Mouse (Mus musculus): ENCODE measurements around the gene Oosp2. TPM values are rescaled to one million over a fixed set of nuclear protein-coding genes. Genes with fewer than 3 reads are reported as not detected.

Gene Oosp2
- polyA plus RNA-seq, 2 experiments: 0.17 to 0.77 TPM

DNA sequence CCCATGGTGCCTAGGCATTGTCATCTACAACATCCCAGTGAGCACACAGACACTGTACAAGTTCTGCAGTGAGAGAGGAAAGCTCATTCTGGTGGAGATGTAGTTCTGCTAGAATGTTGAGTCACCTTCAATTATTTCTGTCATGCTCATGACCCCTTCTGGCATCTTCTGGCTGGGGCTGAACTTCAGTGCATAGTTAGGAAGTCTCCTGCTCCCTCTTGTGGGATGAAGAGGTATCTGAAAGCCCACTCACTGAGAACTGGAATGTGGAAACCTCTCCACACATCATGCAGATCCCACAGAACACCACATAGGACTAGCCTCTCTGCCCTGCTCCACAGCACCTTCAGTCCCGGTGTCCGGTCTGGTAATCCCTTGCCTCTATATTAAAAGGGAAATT is 58.3 kb downstream of the Oosp2 start:
- no peaks in the 10 kb centered on the region for H3K9me3 ChIP-seq (ENCODE audit: control insufficient read depth, low read length)
- H3K27ac ChIP-seq: no peak overlapping the region
- H3K36me3 ChIP-seq (replicated peaks; ENCODE audit: control insufficient read depth, insufficient read depth, low read depth): no peaks in the 10 kb centered on the region
- no peak for ATAC-seq (ENCODE audit: insufficient read depth)
- 0 out of 4 replicates have a peak, but pooled peaks cover 0 to 1% of the 10 kb centered on the region in 2 experiments for H3K4me1 ChIP-seq (replicated peaks; ENCODE audit: control insufficient read depth in 2 of 2, insufficient read depth in 2 of 2, low read length in 1 of 2)
- no peak for DNase-seq (ENCODE audit: low read depth in 3 of 3, low spot score in 3 of 3)
- H3K4me3 ChIP-seq (ENCODE audit: insufficient read depth in 1 of 2, low read depth in 2 of 2, low read length in 2 of 2): no peak overlapping the region
- no peak overlapping the region for H3K9ac ChIP-seq (replicated peaks)
- WGBS (ENCODE audit: insufficient replicate concordance): 66% methylated on average over 2 of the region's 2 CpGs
- peak; percentile 58 for TF ChIP-seq CTCF (IDR thresholded peaks at IDR 0.05; ENCODE audit: low read depth)
- no peak for TF ChIP-seq EP300 (IDR thresholded peaks at IDR 0.05; ENCODE audit: low read depth)
- no peak overlapping the region for H3K4me2 ChIP-seq (ENCODE audit: low read depth)
- H3K27me3 ChIP-seq (ENCODE audit: control insufficient read depth, insufficient read depth, low read length): no peaks in the 10 kb centered on the region

- H3K9ac ChIP-seq (replicated peaks): no peak overlapping the region
- DNase-seq (ENCODE audit: low read depth in 3 of 3, low spot score in 3 of 3) (no peak), ATAC-seq (ENCODE audit: insufficient read depth) (no peak)
- TF ChIP-seq EP300 (IDR thresholded peaks at IDR 0.05; ENCODE audit: low read depth) (no peak), CTCF (IDR thresholded peaks at IDR 0.05; ENCODE audit: low read depth) (no peak)
- H3K27ac ChIP-seq: no peak overlapping the region
- H3K36me3 ChIP-seq (replicated peaks; ENCODE audit: control insufficient read depth, insufficient read depth, low read depth): no peaks in the 10 kb centered on the region
- H3K4me3 ChIP-seq (ENCODE audit: insufficient read depth in 1 of 2, low read depth in 2 of 2, low read length in 2 of 2): no peak overlapping the region
- H3K9me3 ChIP-seq (ENCODE audit: control insufficient read depth, low read length): no peaks in the 10 kb centered on the region
- 76% methylated on average over 3 of the region's 3 CpGs for WGBS (ENCODE audit: insufficient replicate concordance)
- H3K4me2 ChIP-seq (ENCODE audit: low read depth): no peak overlapping the region
- H3K4me1 ChIP-seq (replicated peaks; ENCODE audit: control insufficient read depth in 2 of 2, insufficient read depth in 2 of 2, low read length in 1 of 2): 0 out of 4 replicates have a peak, but pooled peaks cover 0 to 1% of the 10 kb centered on the region in 2 experiments
- H3K27me3 ChIP-seq (ENCODE audit: control insufficient read depth, insufficient read depth, low read length): no peaks in the 10 kb centered on the region
These were observed 59.0 kb downstream of the Oosp2 start for GRCm38 (mm10) chr19:11601349-11601748.

Other genes with a start within 250 kb of the Oosp2 start
- gene Ms4a4b, start 217.0 kb downstream of the Oosp2 start, polyA plus RNA-seq (2012; rRNA removed): 0.30 and 0.34 TPM in 2 replicates
- gene Ms4a4b, start 217.0 kb downstream of the Oosp2 start, polyA plus RNA-seq (2014; fragmentation: Nextera tagmentation; extraction: Ambion mirVana): 0.14 and 0.30 TPM in 2 replicates
- gene Ms4a6c, start 191.2 kb downstream of the Oosp2 start, polyA plus RNA-seq (2012; rRNA removed): 2.8 and 4.2 TPM in 2 replicates
- 6.0 and 6.3 TPM in 2 replicates for gene Ms4a6c, start 191.2 kb downstream of the Oosp2 start, polyA plus RNA-seq (2014; fragmentation: Nextera tagmentation; extraction: Ambion mirVana)
- 0.07 TPM in 1 of 2 replicates, not detected in the other for gene Gm8369, start 174.6 kb downstream of the Oosp2 start, polyA plus RNA-seq (2012; rRNA removed)
- gene Gm8369, start 174.6 kb downstream of the Oosp2 start, polyA plus RNA-seq (2014; fragmentation: Nextera tagmentation; extraction: Ambion mirVana): not detected in 2 replicates
- 0.74 and 1.7 TPM in 2 replicates for gene Ms4a6b, start 144.0 kb downstream of the Oosp2 start, polyA plus RNA-seq (2012; rRNA removed)
- gene Ms4a6b, start 144.0 kb downstream of the Oosp2 start, polyA plus RNA-seq (2014; fragmentation: Nextera tagmentation; extraction: Ambion mirVana): 2.1 and 2.2 TPM in 2 replicates
- gene Ms4a4d, start 123.8 kb downstream of the Oosp2 start, polyA plus RNA-seq (2012; rRNA removed): 0.09 and 0.12 TPM in 2 replicates
- 0.20 TPM in 2 replicates for gene Ms4a4d, start 123.8 kb downstream of the Oosp2 start, polyA plus RNA-seq (2014; fragmentation: Nextera tagmentation; extraction: Ambion mirVana)
- 1.7 and 2.4 TPM in 2 replicates for gene Ms4a6d, start 55.7 kb downstream of the Oosp2 start, polyA plus RNA-seq (2012; rRNA removed)
- gene Ms4a6d, start 55.7 kb downstream of the Oosp2 start, polyA plus RNA-seq (2014; fragmentation: Nextera tagmentation; extraction: Ambion mirVana): 4.1 and 5.4 TPM in 2 replicates
- gene Ms4a2, start 36.8 kb downstream of the Oosp2 start, polyA plus RNA-seq (2012; rRNA removed): 0.25 and 0.58 TPM in 2 replicates
- gene Ms4a2, start 36.8 kb downstream of the Oosp2 start, polyA plus RNA-seq (2014; fragmentation: Nextera tagmentation; extraction: Ambion mirVana): 0.77 and 1.6 TPM in 2 replicates
- gene Ms4a3, start 19.7 kb downstream of the Oosp2 start, polyA plus RNA-seq (2012; rRNA removed): 11.1 and 12.4 TPM in 2 replicates
- 22.9 and 38.3 TPM in 2 replicates for gene Ms4a3, start 19.7 kb downstream of the Oosp2 start, polyA plus RNA-seq (2014; fragmentation: Nextera tagmentation; extraction: Ambion mirVana)
- 0.04 and 0.08 TPM in 2 replicates for gene Oosp1, start 30.6 kb upstream of the Oosp2 start, polyA plus RNA-seq (2012; rRNA removed)
- gene Oosp1, start 30.6 kb upstream of the Oosp2 start, polyA plus RNA-seq (2014; fragmentation: Nextera tagmentation; extraction: Ambion mirVana): 0.22 TPM in 1 of 2 replicates, not detected in the other
- not detected in 2 replicates for gene Oosp3, start 36.5 kb upstream of the Oosp2 start, polyA plus RNA-seq (2012; rRNA removed)
- gene Oosp3, start 36.5 kb upstream of the Oosp2 start, polyA plus RNA-seq (2014; fragmentation: Nextera tagmentation; extraction: Ambion mirVana): not detected in 2 replicates
- gene Gif, start 87.0 kb upstream of the Oosp2 start, polyA plus RNA-seq (2012; rRNA removed): 0.02 and 0.03 TPM in 2 replicates
- gene Gif, start 87.0 kb upstream of the Oosp2 start, polyA plus RNA-seq (2014; fragmentation: Nextera tagmentation; extraction: Ambion mirVana): 0.13 TPM in 1 of 2 replicates, not detected in the other
- gene Mrpl16, start 109.8 kb upstream of the Oosp2 start, polyA plus RNA-seq (2012; rRNA removed): 14.0 and 27.7 TPM in 2 replicates
- gene Mrpl16, start 109.8 kb upstream of the Oosp2 start, polyA plus RNA-seq (2014; fragmentation: Nextera tagmentation; extraction: Ambion mirVana): 41.8 and 43.9 TPM in 2 replicates
- 0.39 and 0.78 TPM in 2 replicates for gene Stx3, start 158.8 kb upstream of the Oosp2 start, polyA plus RNA-seq (2012; rRNA removed)
- gene Stx3, start 158.8 kb upstream of the Oosp2 start, polyA plus RNA-seq (2014; fragmentation: Nextera tagmentation; extraction: Ambion mirVana): 2.1 and 2.6 TPM in 2 replicates
- gene Olfr1417, start 178.7 kb upstream of the Oosp2 start, polyA plus RNA-seq (2012; rRNA removed): not detected in 2 replicates
- not detected in 2 replicates for gene Olfr1417, start 178.7 kb upstream of the Oosp2 start, polyA plus RNA-seq (2014; fragmentation: Nextera tagmentation; extraction: Ambion mirVana)
- gene Olfr1418, start 200.5 kb upstream of the Oosp2 start, polyA plus RNA-seq (2012; rRNA removed): not detected in 2 replicates
- not detected in 2 replicates for gene Olfr1418, start 200.5 kb upstream of the Oosp2 start, polyA plus RNA-seq (2014; fragmentation: Nextera tagmentation; extraction: Ambion mirVana)
- not detected in 2 replicates for gene Olfr1419, start 214.5 kb upstream of the Oosp2 start, polyA plus RNA-seq (2012; rRNA removed)
- not detected in 2 replicates for gene Olfr1419, start 214.5 kb upstream of the Oosp2 start, polyA plus RNA-seq (2014; fragmentation: Nextera tagmentation; extraction: Ambion mirVana)
- not detected in 2 replicates for gene Olfr1420, start 226.0 kb upstream of the Oosp2 start, polyA plus RNA-seq (2012; rRNA removed)
- not detected in 2 replicates for gene Olfr1420, start 226.0 kb upstream of the Oosp2 start, polyA plus RNA-seq (2014; fragmentation: Nextera tagmentation; extraction: Ambion mirVana)

All from liver, embryonic 14.5 days (tissue).